Mouse (Mus musculus): Measurements from ENCODE around the gene Tecpr1. TPM values are rescaled to one million over a fixed set of nuclear protein-coding genes. Genes with fewer than 3 reads are reported as not detected.

The Tecpr1 gene
- polyA plus RNA-seq, 1 experiment, result 240 TPM

DNA sequence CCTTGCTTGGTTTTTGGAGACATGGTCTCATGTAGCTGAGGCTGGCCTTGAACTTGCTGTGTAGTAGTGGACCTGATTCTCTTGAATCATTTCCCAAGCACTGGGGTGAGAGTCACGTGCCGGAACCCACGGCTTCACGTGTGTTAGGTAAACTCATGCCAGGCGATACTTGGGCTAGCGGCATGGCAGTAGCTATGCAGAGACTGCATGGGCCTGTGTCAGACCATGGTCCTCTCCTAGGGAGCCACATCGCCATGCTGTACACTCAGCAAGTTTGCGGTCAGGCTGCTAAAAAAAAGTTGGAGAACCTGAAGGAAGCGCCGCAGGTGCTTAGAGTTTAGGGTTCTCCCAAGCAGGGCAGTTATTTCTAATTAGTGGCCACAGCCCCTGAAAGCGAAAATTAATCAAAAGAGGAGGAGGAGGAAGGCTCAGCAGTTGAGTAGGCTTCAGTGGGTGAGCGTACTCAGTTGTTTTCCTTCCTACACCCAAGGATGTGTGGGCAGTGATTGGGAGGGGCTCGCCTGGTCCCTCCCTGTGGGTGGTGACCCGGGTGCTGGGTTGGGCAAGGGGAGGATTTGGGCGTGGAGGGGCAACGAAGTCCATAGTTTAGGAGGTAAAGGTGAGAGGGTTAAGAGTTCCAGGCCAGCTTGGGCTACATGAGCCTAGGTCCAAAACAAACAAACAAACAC lies 30.9 kb upstream of the Tecpr1 start:
- H3K4me1 ChIP-seq (replicated peaks; ENCODE audit: control insufficient read depth, insufficient read depth, low read length), result peaks cover 41% of the 10 kb centered on the region
- peak; percentile 43 for DNase-seq
- no peak for TF ChIP-seq POLR2A (IDR thresholded peaks at IDR 0.05; ENCODE audit: control insufficient read depth, extremely low read depth, insufficient read depth, low read length, poor library complexity)
- TF ChIP-seq CTCF (IDR thresholded peaks at IDR 0.05; ENCODE audit: borderline replicate concordance, control insufficient read depth, extremely low read depth, insufficient read depth, low read length, poor library complexity), result no peak
- no peak overlapping the region for H3K4me3 ChIP-seq (ENCODE audit: control insufficient read depth, insufficient read depth, low read length)
- no peak overlapping the region for H3K27ac ChIP-seq (ENCODE audit: control insufficient read depth, insufficient read depth, low read length)
- H3K27me3 ChIP-seq (ENCODE audit: control insufficient read depth, insufficient read depth, low read length), result no peaks in the 10 kb centered on the region
- H3K36me3 ChIP-seq (ENCODE audit: control insufficient read depth, insufficient read depth, low read length), result no peaks in the 10 kb centered on the region
- WGBS, result 48% methylated on average over 16 of the region's 16 CpGs

DNA sequence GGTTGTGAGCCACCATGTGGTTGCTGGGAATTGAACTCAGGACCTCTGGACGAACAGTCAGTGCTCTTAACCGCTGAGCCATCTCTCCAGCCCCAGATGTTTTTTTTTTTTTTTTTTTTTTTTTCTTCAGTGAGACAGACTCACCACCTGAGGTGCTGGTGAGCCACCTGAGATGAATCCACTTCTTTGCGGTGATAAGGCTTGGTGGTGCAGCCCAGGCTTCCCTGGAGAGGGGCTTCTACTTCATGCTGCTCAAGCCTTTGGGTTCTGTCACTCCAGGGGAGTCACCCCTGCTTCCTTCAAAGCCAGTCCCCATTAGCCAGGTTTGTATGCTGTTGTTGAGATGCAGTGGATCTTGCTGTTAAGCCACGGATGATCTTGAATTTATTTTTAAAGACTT lies 29.8 kb upstream of the Tecpr1 start:
- no peak overlapping the region for H3K4me3 ChIP-seq (ENCODE audit: control insufficient read depth, insufficient read depth, low read length)
- H3K27ac ChIP-seq (ENCODE audit: control insufficient read depth, insufficient read depth, low read length), result no peak overlapping the region
- WGBS, result 66% methylated on average over 4 of the region's 4 CpGs
- no peak for DNase-seq
- TF ChIP-seq POLR2A (IDR thresholded peaks at IDR 0.05; ENCODE audit: control insufficient read depth, extremely low read depth, insufficient read depth, low read length, poor library complexity) (no peak), CTCF (IDR thresholded peaks at IDR 0.05; ENCODE audit: borderline replicate concordance, control insufficient read depth, extremely low read depth, insufficient read depth, low read length, poor library complexity) (no peak)
- H3K4me1 ChIP-seq (replicated peaks; ENCODE audit: control insufficient read depth, insufficient read depth, low read length), result peaks cover 34% of the 10 kb centered on the region
- no peaks in the 10 kb centered on the region for H3K36me3 ChIP-seq (ENCODE audit: control insufficient read depth, insufficient read depth, low read length)
- H3K27me3 ChIP-seq (ENCODE audit: control insufficient read depth, insufficient read depth, low read length), result no peaks in the 10 kb centered on the region

DNA sequence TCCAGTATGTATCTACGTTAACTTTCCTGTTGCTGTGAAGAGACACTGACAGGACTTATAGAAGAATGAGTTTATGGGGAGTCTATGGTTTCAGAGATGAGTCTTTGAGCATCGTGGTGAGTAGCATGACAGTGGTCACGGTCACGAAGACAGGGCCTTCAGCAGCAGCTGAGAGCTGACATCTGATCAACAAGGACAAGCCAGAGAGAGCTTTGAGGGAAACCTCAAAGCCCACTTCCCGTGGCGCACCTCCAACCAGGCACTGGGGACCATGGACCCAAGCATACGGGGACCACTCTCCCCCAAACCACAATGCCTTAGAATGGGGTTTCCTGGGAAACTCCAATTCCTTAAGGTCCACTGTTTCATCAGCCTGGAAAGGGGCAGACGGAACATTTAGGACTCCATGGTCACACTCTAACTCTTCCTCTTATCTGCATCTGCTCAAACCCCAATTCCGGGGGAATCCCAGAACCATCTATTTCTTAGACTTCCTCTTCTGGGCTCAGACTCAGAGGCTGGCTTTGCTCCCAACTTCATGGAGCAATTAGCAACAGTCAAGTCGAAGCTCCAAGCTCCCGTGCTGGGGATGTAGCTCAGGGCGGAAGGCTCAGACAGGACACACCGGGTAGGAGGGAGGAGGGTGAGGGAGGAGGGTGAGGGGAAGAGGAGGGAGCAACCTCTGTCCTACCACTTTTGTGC lies 28.6 kb upstream of the Tecpr1 start:
- no peak overlapping the region for H3K4me3 ChIP-seq (ENCODE audit: control insufficient read depth, insufficient read depth, low read length)
- no peak for DNase-seq
- peaks cover 26% of the 10 kb centered on the region for H3K4me1 ChIP-seq (replicated peaks; ENCODE audit: control insufficient read depth, insufficient read depth, low read length)
- TF ChIP-seq CTCF (IDR thresholded peaks at IDR 0.05; ENCODE audit: borderline replicate concordance, control insufficient read depth, extremely low read depth, insufficient read depth, low read length, poor library complexity) (no peak), POLR2A (IDR thresholded peaks at IDR 0.05; ENCODE audit: control insufficient read depth, extremely low read depth, insufficient read depth, low read length, poor library complexity) (no peak)
- no peaks in the 10 kb centered on the region for H3K36me3 ChIP-seq (ENCODE audit: control insufficient read depth, insufficient read depth, low read length)
- no peak overlapping the region for H3K27ac ChIP-seq (ENCODE audit: control insufficient read depth, insufficient read depth, low read length)
- no peaks in the 10 kb centered on the region for H3K27me3 ChIP-seq (ENCODE audit: control insufficient read depth, insufficient read depth, low read length)
- 10% methylated on average over 13 of the region's 13 CpGs for WGBS

DNA sequence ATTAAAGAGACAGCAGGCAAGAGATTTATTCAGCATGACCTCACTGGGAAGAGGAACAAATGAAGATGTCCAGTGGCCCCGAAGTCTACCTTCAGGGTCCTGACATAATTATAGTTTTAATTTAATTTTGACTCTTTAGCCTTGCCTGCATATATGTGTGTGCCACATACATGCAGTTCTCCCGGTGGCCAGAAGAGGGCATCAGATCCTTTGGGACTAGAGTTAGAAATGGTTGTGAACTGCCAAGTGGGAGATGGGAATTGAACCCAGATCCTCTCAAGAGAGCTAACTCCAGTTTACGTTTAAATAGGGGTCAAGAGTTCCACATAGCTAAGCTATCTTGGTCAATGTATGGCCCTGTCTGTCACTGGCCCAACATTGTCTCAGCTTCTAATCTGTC lies 26.5 kb upstream of the Tecpr1 start:
- no peaks in the 10 kb centered on the region for H3K27me3 ChIP-seq (ENCODE audit: control insufficient read depth, insufficient read depth, low read length)
- DNase-seq, result no peak
- TF ChIP-seq POLR2A (IDR thresholded peaks at IDR 0.05; ENCODE audit: control insufficient read depth, extremely low read depth, insufficient read depth, low read length, poor library complexity) (no peak), CTCF (IDR thresholded peaks at IDR 0.05; ENCODE audit: borderline replicate concordance, control insufficient read depth, extremely low read depth, insufficient read depth, low read length, poor library complexity) (no peak)
- H3K27ac ChIP-seq (ENCODE audit: control insufficient read depth, insufficient read depth, low read length), result no peak overlapping the region
- WGBS, result 85% methylated on average over 3 of the region's 3 CpGs
- no peak overlapping the region for H3K4me3 ChIP-seq (ENCODE audit: control insufficient read depth, insufficient read depth, low read length)
- H3K36me3 ChIP-seq (ENCODE audit: control insufficient read depth, insufficient read depth, low read length), result no peaks in the 10 kb centered on the region
- H3K4me1 ChIP-seq (replicated peaks; ENCODE audit: control insufficient read depth, insufficient read depth, low read length), result peaks cover 14% of the 10 kb centered on the region

DNA sequence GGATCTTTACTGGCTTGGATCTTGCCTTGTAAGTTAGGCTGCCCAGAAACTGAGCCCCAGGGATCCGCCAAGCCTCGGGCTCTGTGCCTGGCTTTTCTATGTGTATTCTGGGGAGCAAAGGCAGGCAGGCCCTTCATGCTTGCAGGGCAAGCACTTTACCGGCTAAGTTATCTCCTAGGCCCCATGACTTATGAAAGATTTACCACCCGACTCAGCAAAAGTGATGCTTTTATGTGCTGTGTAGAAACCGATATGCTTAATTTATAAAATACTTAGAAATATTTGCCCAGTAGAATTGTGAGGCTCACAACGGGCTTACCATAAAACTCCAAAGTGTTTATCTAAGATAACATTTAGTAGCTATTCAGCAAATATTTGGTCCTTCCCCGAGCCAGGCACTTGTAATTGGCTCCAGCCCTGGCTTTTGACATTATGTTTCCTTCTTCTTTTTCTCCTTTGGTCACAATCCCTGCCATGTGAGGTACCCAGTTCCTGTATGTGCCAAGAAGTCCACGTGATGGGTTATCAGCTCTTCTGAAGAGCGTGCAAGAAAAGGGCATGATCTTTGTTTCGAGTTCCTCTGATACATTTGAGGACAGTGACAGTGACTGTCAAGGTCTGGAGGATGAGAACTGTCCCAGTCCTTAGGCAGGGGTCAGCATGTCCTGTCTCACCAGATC lies 24.6 kb upstream of the Tecpr1 start:
- Histone ChIP-seq H3K27me3 (ENCODE audit: control insufficient read depth, insufficient read depth, low read length) (no peaks in the 10 kb centered on the region), H3K4me3 (ENCODE audit: control insufficient read depth, insufficient read depth, low read length) (no peak overlapping the region), H3K36me3 (ENCODE audit: control insufficient read depth, insufficient read depth, low read length) (no peaks in the 10 kb centered on the region), H3K4me1 (replicated peaks; ENCODE audit: control insufficient read depth, insufficient read depth, low read length) (peaks cover 9% of the 10 kb centered on the region), H3K27ac (ENCODE audit: control insufficient read depth, insufficient read depth, low read length) (no peak overlapping the region)
- 43% methylated on average over 10 of the region's 10 CpGs for WGBS
- DNase-seq, result no peak
- TF ChIP-seq CTCF (IDR thresholded peaks at IDR 0.05; ENCODE audit: borderline replicate concordance, control insufficient read depth, extremely low read depth, insufficient read depth, low read length, poor library complexity) (no peak), POLR2A (IDR thresholded peaks at IDR 0.05; ENCODE audit: control insufficient read depth, extremely low read depth, insufficient read depth, low read length, poor library complexity) (no peak)

DNA sequence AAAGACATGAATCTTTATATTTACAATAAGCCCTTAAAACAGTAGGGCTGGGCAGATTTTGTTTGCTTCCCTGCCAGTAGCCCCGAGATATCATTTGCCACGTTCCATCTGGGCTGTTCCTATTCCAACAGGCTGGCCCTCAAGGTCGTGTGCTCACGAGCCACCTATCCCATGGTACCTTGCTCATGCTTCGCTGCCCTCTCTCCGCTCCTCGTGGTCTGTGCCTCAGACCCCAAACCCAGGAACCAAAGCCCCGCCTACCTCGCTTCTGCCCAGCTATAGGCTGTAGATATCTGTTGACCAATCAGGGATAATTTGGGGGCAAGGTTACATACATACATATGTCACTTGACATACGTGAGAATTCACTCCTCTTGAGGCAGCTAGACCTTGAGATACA lies 23.9 kb upstream of the Tecpr1 start:
- no peak overlapping the region for H3K27ac ChIP-seq (ENCODE audit: control insufficient read depth, insufficient read depth, low read length)
- 87% methylated on average over 10 of the region's 10 CpGs for WGBS

More for the DNA sequence above, 23.9 kb upstream of the Tecpr1 start:
- no peaks in the 10 kb centered on the region for H3K27me3 ChIP-seq (ENCODE audit: control insufficient read depth, insufficient read depth, low read length)
- no peaks in the 10 kb centered on the region for H3K36me3 ChIP-seq (ENCODE audit: control insufficient read depth, insufficient read depth, low read length)
- TF ChIP-seq CTCF (IDR thresholded peaks at IDR 0.05; ENCODE audit: borderline replicate concordance, control insufficient read depth, extremely low read depth, insufficient read depth, low read length, poor library complexity), result no peak
- TF ChIP-seq POLR2A (IDR thresholded peaks at IDR 0.05; ENCODE audit: control insufficient read depth, extremely low read depth, insufficient read depth, low read length, poor library complexity), result no peak
- no peak for DNase-seq
- H3K4me1 ChIP-seq (replicated peaks; ENCODE audit: control insufficient read depth, insufficient read depth, low read length), result peaks cover 9% of the 10 kb centered on the region
- H3K4me3 ChIP-seq (ENCODE audit: control insufficient read depth, insufficient read depth, low read length), result no peak overlapping the region
